Mouse (Mus musculus) lung, adult 2 months (tissue): Measurements from ENCODE around the gene Tmem200b. TPM values are rescaled to one million over a fixed set of nuclear protein-coding genes. Genes with fewer than 3 reads are reported as not detected.
A peak's percentile ranks its signal among the peaks of the same experiment; 100 is the strongest.

Experiments
- DNase-seq: peaks from one replicate; pipeline ENCODE4 v3.0.0; 2022
- H3K4me1 ChIP-seq: fragments of 200-500 bp; 2 replicates; pipeline ENCODE4 v1.6.1; 2011; ENCODE audit warnings: low read length; ENCODE audit not compliant: control insufficient read depth, insufficient read depth
- H3K4me3 ChIP-seq: fragments of 200-500 bp; replicated peaks from 2 replicates; pipeline ENCODE3; 2011; ENCODE audit warnings: low read depth, mild to moderate bottlenecking, control low read depth, low read length; ENCODE audit errors: extremely low read depth
- CTCF ChIP-seq: fragments of 200-500 bp; IDR thresholded peaks from 2 replicates; pipeline ENCODE4 v1.5.1; 2011; ENCODE audit warnings: mild to moderate bottlenecking, low read length, control low read depth; ENCODE audit not compliant: insufficient read depth
- POLR2A ChIP-seq: fragments of 200-500 bp; IDR thresholded peaks from 2 replicates; pipeline ENCODE4 v1.6.1; 2011; ENCODE audit warnings: low read depth, mild to moderate bottlenecking, control low read depth, low read length, borderline replicate concordance; ENCODE audit errors: extremely low read depth
- WGBS: fragments of 180-500 bp; shearing (Covaris S2); methylation state at CpG from one replicate; pipeline ENCODE4 v1.1.7; 2018; 5-methylcytosine and 5-hydroxymethylcytosine counted together
- polyA plus RNA-seq: library from polyadenylated mRNA; depleted of rRNA; stranded (reverse); fragments of >200 nt; gene quantifications from 2 replicates; pipeline ENCODE4 v1.2.3, GENCODE M21; 2012; rRNA removed

Gene Tmem200b
- polyA plus RNA-seq, 1 experiment: 24.8 TPM

DNA sequence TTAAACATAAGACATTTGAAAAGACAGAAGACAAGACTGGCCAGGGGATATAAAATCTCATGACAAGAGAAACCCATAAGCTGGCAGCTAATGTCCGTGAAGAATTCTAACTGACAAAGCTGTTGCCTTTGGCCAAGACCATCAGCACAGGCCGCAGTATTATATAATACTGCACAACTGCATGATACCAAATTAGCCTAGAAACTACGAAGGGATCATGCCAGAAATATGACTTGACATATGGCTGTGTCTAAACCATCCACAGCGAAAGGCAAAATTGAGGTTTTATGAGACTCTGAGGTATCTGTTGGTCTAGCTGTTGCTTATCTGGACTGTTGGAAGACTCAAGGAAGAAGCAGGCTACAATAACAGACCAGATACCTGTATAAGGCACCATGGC, 19.3 kb downstream of the Tmem200b start:
- Histone ChIP-seq H3K4me3 (no peak overlapping the region), H3K4me1 (no peaks in the 10 kb centered on the region)
- DNase-seq: no peak
- WGBS: 94% methylated on average over 4 of the region's 4 CpGs
- TF ChIP-seq CTCF: no peak
- no peak for TF ChIP-seq POLR2A

DNA sequence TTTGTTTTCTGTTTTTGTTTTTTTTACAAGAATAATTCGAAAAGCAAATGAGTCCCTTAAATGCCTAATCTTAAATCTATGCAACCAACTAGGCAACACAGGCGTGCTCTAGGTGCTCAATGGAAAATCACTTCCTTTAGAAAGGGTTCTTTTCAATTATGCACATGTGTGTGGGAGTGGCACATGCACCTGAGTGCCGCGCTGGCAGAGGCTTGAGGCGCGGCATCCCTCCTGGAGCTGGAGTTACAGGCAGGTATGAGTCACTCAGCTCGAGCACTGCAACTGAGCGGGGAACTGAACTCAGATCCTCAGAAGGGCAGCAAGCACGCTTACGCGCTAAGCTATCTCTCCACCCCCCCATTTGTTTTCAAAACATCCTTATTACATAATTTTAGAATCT, 26.3 kb downstream of the Tmem200b start:
- Histone ChIP-seq H3K4me3 (no peak overlapping the region), H3K4me1 (no peaks in the 10 kb centered on the region)
- 83% methylated on average over 11 of the region's 11 CpGs for WGBS
- DNase-seq: no peak
- no peak for TF ChIP-seq CTCF
- TF ChIP-seq POLR2A: no peak

GRCm38 (mm10) chr4:131949903-131950302, 28.3 kb downstream of the Tmem200b start:
- Histone ChIP-seq H3K4me1 (no peaks in the 10 kb centered on the region), H3K4me3 (no peak overlapping the region)
- TF ChIP-seq CTCF (no peak), POLR2A (no peak)
- 61% methylated on average over 5 of the region's 5 CpGs for WGBS
- DNase-seq: no peak

- WGBS: 82% methylated on average over 8 of the region's 8 CpGs
- no peak for TF ChIP-seq CTCF
- TF ChIP-seq POLR2A: no peak
- Histone ChIP-seq H3K4me3 (no peak overlapping the region), H3K4me1 (no peaks in the 10 kb centered on the region)
- DNase-seq: no peak
These were observed 29.1 kb downstream of the Tmem200b start for GRCm38 (mm10) chr4:131950657-131951056.

DNA sequence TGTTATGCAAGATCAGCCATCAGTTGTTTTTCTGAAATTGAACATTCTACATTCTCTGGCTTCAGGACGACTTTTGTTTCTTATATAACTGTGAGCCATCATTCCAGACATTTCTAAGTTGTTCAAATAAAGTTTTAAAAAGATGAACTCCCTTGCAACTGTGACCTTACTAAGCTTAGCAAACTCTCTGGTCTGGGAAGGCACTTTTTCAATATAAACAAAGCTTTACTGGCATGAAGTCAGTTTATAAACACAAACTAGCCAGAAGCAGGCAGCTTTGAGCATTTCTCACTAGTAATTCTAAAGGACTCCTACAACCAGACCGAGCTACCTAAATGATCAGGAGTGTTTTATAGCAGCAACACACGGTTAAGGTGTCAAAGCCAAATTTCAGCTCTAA, 35.6 kb downstream of the Tmem200b start:
- TF ChIP-seq POLR2A (no peak), CTCF (no peak)
- 61% methylated on average over 3 of the region's 3 CpGs for WGBS
- no peak for DNase-seq
- no peaks in the 10 kb centered on the region for H3K4me1 ChIP-seq
- H3K4me3 ChIP-seq: no peak overlapping the region

DNA sequence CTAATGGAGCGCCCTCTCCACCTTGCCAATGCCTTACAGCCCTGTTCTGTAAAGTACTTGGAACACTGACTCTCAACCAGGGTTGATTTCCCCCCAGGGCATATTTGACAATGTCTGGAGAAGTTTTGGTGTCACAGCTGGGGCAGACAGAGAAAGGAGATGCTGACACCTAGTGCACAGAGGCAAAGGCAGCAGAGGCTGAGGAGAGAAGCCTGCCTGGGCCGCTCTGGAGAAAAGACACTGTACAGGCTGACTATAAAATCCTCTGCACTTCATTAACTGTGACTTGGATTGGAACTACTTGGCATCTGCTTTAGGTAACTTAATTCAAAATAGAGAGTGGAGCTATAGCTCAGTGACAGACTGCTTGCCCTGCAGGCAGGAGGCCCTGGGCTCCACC, 47.3 kb downstream of the Tmem200b start:
- no peak for DNase-seq

GRCm38 (mm10) chr4:131970244-131970853, 48.8 kb downstream of the Tmem200b start:
- Histone ChIP-seq H3K4me3 (no peak overlapping the region), H3K4me1 (no peaks in the 10 kb centered on the region)
- 75% methylated on average over 7 of the region's 7 CpGs for WGBS
- TF ChIP-seq POLR2A: no peak
- no peak for TF ChIP-seq CTCF
- no peak for DNase-seq

More for the DNA sequence above, 47.3 kb downstream of the Tmem200b start:
- no peak for TF ChIP-seq POLR2A
- peak; percentile 55; the same call in 1 of the 2 replicates for TF ChIP-seq CTCF
- Histone ChIP-seq H3K4me3 (no peak overlapping the region), H3K4me1 (no peaks in the 10 kb centered on the region)
- WGBS: 88% methylated on average over 2 of the region's 2 CpGs

Other genes starting within 250 kb of the Tmem200b start
- 32.4 and 44.6 TPM in 2 replicates for gene Ptpru, start 83.5 kb upstream of the Tmem200b start, polyA plus RNA-seq
- gene Mecr, start 78.3 kb upstream of the Tmem200b start, polyA plus RNA-seq: 13.4 and 22.7 TPM in 2 replicates
- 38.0 and 49.9 TPM in 2 replicates for gene Srsf4, start 48.2 kb upstream of the Tmem200b start, polyA plus RNA-seq
- gene Gm10300, start 152.9 kb downstream of the Tmem200b start, polyA plus RNA-seq: 0.07 and 0.25 TPM in 2 replicates
- 38.3 and 45.3 TPM in 2 replicates for gene Epb41, start 153.6 kb downstream of the Tmem200b start, polyA plus RNA-seq
- gene Oprd1, start 222.7 kb downstream of the Tmem200b start, polyA plus RNA-seq: 0.11 TPM in 2 replicates